Mouse (Mus musculus) hematopoietic multipotent progenitor cell, adult 10-12 weeks (in vitro differentiated cells): ENCODE measurements around the gene Phf11b. TPM values are rescaled to one million over a fixed set of nuclear protein-coding genes. Genes with fewer than 3 reads are reported as not detected.

Experiments
- polyA plus RNA-seq: library from polyadenylated mRNA; stranded (reverse); fragments of >175 nt; gene quantifications from 2 replicates; pipeline ENCODE4 v1.2.3, GENCODE M21; 2012; ENCODE audit warnings: low replicate concordance

Gene Phf11b
- polyA plus RNA-seq = 2.6 and 5.3 TPM in 2 replicates

DNA sequence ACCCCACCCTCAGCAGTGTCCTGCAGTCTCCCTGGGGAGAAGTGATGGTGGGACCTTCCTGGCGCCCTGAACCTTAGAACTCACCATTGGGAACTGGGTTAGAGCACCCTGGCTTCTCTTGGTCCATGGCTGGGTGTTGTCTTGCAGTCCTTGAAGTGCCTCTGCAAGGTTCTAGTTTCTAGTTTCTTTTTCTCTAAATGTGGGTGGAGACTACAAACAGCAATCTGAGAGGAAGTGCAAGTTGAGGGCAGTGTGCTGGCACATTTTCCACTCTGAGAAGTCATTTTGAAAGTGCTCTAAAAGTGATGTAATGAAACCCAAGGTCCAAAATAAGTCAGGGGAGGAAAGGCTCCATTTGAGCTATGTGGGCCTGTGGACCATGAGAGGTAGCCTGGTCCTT lies at the start of gene Phf11b:
Phf11b (minus strand) TSS at position 163 of the 400 bp plus-strand sequence.

DNA sequence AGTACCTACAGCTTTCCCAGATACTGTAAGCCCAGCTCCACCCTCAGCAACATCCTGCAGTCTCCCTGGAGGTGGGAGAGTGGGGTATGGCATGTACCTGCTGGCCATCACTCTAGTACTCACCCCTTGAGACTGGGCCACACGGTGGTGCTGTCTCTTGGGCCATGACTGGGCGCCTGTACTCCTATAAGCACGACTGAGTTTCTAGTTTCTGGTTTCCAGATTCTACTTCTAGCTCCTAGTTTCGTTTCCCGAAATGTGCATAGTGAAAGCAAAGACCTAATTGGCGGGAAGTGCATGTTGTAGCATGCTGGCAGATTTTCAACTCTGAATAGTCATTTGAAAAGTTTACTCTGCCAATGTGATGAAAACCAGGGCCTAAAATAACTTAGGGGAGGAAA lies 24.1 kb upstream of the Phf11b start, which contains the start of gene Phf11d:
Phf11d (minus strand) TSS at position 227 of the 401 bp plus-strand sequence.

DNA sequence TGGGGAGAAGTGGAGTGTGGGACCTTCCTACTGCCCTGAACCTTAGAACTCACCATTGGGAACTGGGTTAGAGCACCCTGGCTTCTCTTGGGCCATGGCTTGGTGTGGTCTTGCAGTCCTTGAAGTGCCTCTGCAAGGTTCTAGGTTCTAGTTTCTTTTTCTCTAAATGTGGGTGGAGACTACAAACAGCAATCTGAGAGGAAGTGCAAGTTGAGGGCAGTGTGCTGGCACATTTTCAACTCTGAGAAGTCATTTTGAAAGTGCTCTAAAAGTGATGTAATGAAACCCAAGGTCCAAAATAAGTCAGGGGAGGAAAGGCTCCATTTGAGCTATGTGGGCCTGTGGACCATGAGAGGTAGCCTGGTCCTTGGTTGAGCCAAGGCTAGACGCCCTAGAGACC lies 43.8 kb downstream of the Phf11b start, which contains the start of gene Phf11a:
Phf11a (minus strand) TSS at position 132 of the 400 bp plus-strand sequence.

Other genes starting within 250 kb of the Phf11b start
- not detected in 2 replicates for gene 1700129C05Rik, start 198.5 kb downstream of the Phf11b start, polyA plus RNA-seq
- not detected in 2 replicates for gene Gm5142, start 162.6 kb downstream of the Phf11b start, polyA plus RNA-seq
- gene Rcbtb1, start 140.1 kb downstream of the Phf11b start, polyA plus RNA-seq = 13.3 and 17.4 TPM in 2 replicates
- 0.19 TPM in 1 of 2 replicates, not detected in the other for gene Gm6904, start 81.1 kb downstream of the Phf11b start, polyA plus RNA-seq
- gene Phf11a, start 43.8 kb downstream of the Phf11b start, polyA plus RNA-seq = 0.82 and 0.83 TPM in 2 replicates
- 0.56 and 0.90 TPM in 2 replicates for gene Phf11d, start 24.1 kb upstream of the Phf11b start, polyA plus RNA-seq
- 0.16 and 0.43 TPM in 2 replicates for gene Phf11c, start 54.0 kb upstream of the Phf11b start, polyA plus RNA-seq
- 11.1 and 21.4 TPM in 2 replicates for gene Setdb2, start 99.5 kb upstream of the Phf11b start, polyA plus RNA-seq
- gene Cab39l, start 99.6 kb upstream of the Phf11b start, polyA plus RNA-seq = 1.9 and 2.8 TPM in 2 replicates